Mouse (Mus musculus): ENCODE data around the gene Krcc1. TPM values are rescaled to one million over a fixed set of nuclear protein-coding genes. Genes with fewer than 3 reads are reported as not detected.
"Not testable (repeated sequence)": the region's sequence is repeated elsewhere in the genome, so short reads cannot be mapped to it uniquely, and the experiment has no call there.

Krcc1 gene
- polyA plus RNA-seq, 1 experiment from 2014 or later = 41.1 TPM

GRCm38 (mm10) chr6:71322491-71322921 is 51.0 kb downstream of the Krcc1 start, which contains the start of gene Cd8b1:
Gene Cd8b1, plus strand, starts transcription at chr6:71322788.
- Histone ChIP-seq H3K4me1 (ENCODE audit: control insufficient read depth, insufficient read depth, low read length) (no peaks in the 10 kb centered on the region), H3K9me3 (replicated peaks; ENCODE audit: control insufficient read depth, low read length) (no peaks in the 10 kb centered on the region), H3K36me3 (replicated peaks; ENCODE audit: control insufficient read depth, insufficient read depth, low read depth, low read length) (no peaks in the 10 kb centered on the region), H3K4me2 (ENCODE audit: low read depth, low read length) (no peak within 1 kb of the TSS), H3K27me3 (ENCODE audit: control insufficient read depth, insufficient read depth, low read length) (no peaks in the 10 kb centered on the region), H3K4me3 (ENCODE audit: low read depth, low read length) (no peak within 1 kb of the TSS), H3K9ac (replicated peaks; ENCODE audit: low read length) (no peak within 1 kb of the TSS), H3K27ac (replicated peaks; ENCODE audit: low read depth, low read length) (no peak within 1 kb of the TSS)
- WGBS = 81% methylated on average over 7 of the region's 7 CpGs
- ATAC-seq (replicated peaks; ENCODE audit: insufficient number of reproducible peaks, low FRiP score, low TSS enrichment, low read depth) = no peak
- DNase-seq (ENCODE audit: low spot score) = no peak

- ATAC-seq (replicated peaks; ENCODE audit: insufficient number of reproducible peaks, low FRiP score, low TSS enrichment, low read depth) = no peak
- Histone ChIP-seq H3K27ac (replicated peaks; ENCODE audit: low read depth, low read length) (no peak overlapping the region), H3K9me3 (replicated peaks; ENCODE audit: control insufficient read depth, low read length) (no peaks in the 10 kb centered on the region), H3K4me2 (ENCODE audit: low read depth, low read length) (no peak overlapping the region), H3K9ac (replicated peaks; ENCODE audit: low read length) (no peak overlapping the region), H3K4me1 (ENCODE audit: control insufficient read depth, insufficient read depth, low read length) (no peaks in the 10 kb centered on the region), H3K4me3 (ENCODE audit: low read depth, low read length) (no peak overlapping the region), H3K36me3 (replicated peaks; ENCODE audit: control insufficient read depth, insufficient read depth, low read depth, low read length) (no peaks in the 10 kb centered on the region), H3K27me3 (ENCODE audit: control insufficient read depth, insufficient read depth, low read length) (no peaks in the 10 kb centered on the region)
- 90% methylated on average over 9 of the region's 9 CpGs for WGBS
- no peak for DNase-seq (ENCODE audit: low spot score)
Observed at GRCm38 (mm10) chr6:71324816-71325215, 53.3 kb downstream of the Krcc1 start.

GRCm38 (mm10) chr6:71329881-71330280 is 58.4 kb downstream of the Krcc1 start:
- no peak overlapping the region for H3K4me2 ChIP-seq (ENCODE audit: low read depth, low read length)
- 84% methylated on average over 6 of the region's 6 CpGs for WGBS
- H3K9ac ChIP-seq (replicated peaks; ENCODE audit: low read length) = no peak overlapping the region
- no peak overlapping the region for H3K27ac ChIP-seq (replicated peaks; ENCODE audit: low read depth, low read length)
- no peak overlapping the region for H3K4me3 ChIP-seq (ENCODE audit: low read depth, low read length)
- no peak for ATAC-seq (replicated peaks; ENCODE audit: insufficient number of reproducible peaks, low FRiP score, low TSS enrichment, low read depth)
- no peaks in the 10 kb centered on the region for H3K27me3 ChIP-seq (ENCODE audit: control insufficient read depth, insufficient read depth, low read length)
- no peak for DNase-seq (ENCODE audit: low spot score)
- H3K9me3 ChIP-seq (replicated peaks; ENCODE audit: control insufficient read depth, low read length) = no peaks in the 10 kb centered on the region
- H3K36me3 ChIP-seq (replicated peaks; ENCODE audit: control insufficient read depth, insufficient read depth, low read depth, low read length) = no peaks in the 10 kb centered on the region
- no peaks in the 10 kb centered on the region for H3K4me1 ChIP-seq (ENCODE audit: control insufficient read depth, insufficient read depth, low read length)

GRCm38 (mm10) chr6:71330486-71330885 is 59.0 kb downstream of the Krcc1 start:
- H3K27ac ChIP-seq (replicated peaks; ENCODE audit: low read depth, low read length) = no peak overlapping the region
- H3K4me2 ChIP-seq (ENCODE audit: low read depth, low read length) = no peak overlapping the region
- no peak overlapping the region for H3K9ac ChIP-seq (replicated peaks; ENCODE audit: low read length)
- no peaks in the 10 kb centered on the region for H3K36me3 ChIP-seq (replicated peaks; ENCODE audit: control insufficient read depth, insufficient read depth, low read depth, low read length)
- WGBS = 81% methylated on average over 7 of the region's 7 CpGs
- no peak for DNase-seq (ENCODE audit: low spot score)
- H3K4me3 ChIP-seq (ENCODE audit: low read depth, low read length) = no peak overlapping the region
- no peaks in the 10 kb centered on the region for H3K9me3 ChIP-seq (replicated peaks; ENCODE audit: control insufficient read depth, low read length)
- H3K4me1 ChIP-seq (ENCODE audit: control insufficient read depth, insufficient read depth, low read length) = no peaks in the 10 kb centered on the region
- ATAC-seq (replicated peaks; ENCODE audit: insufficient number of reproducible peaks, low FRiP score, low TSS enrichment, low read depth) = no peak
- H3K27me3 ChIP-seq (ENCODE audit: control insufficient read depth, insufficient read depth, low read length) = no peaks in the 10 kb centered on the region

GRCm38 (mm10) chr6:71331491-71331890 is 60.0 kb downstream of the Krcc1 start:
- not testable (repeated sequence) for ATAC-seq (replicated peaks; ENCODE audit: insufficient number of reproducible peaks, low FRiP score, low TSS enrichment, low read depth)

GRCm38 (mm10) chr6:71332236-71332965 is 60.9 kb downstream of the Krcc1 start:
- Histone ChIP-seq H3K4me2 (ENCODE audit: low read depth, low read length) (no peak overlapping the region), H3K9me3 (replicated peaks; ENCODE audit: control insufficient read depth, low read length) (no peaks in the 10 kb centered on the region), H3K36me3 (replicated peaks; ENCODE audit: control insufficient read depth, insufficient read depth, low read depth, low read length) (no peaks in the 10 kb centered on the region), H3K27ac (replicated peaks; ENCODE audit: low read depth, low read length) (no peak overlapping the region), H3K4me1 (ENCODE audit: control insufficient read depth, insufficient read depth, low read length) (no peaks in the 10 kb centered on the region), H3K4me3 (ENCODE audit: low read depth, low read length) (no peak overlapping the region), H3K27me3 (ENCODE audit: control insufficient read depth, insufficient read depth, low read length) (no peaks in the 10 kb centered on the region), H3K9ac (replicated peaks; ENCODE audit: low read length) (no peak overlapping the region)
- no peak for DNase-seq (ENCODE audit: low spot score)
- 82% methylated on average over 11 of the region's 11 CpGs for WGBS
- ATAC-seq (replicated peaks; ENCODE audit: insufficient number of reproducible peaks, low FRiP score, low TSS enrichment, low read depth) = no peak

More at GRCm38 (mm10) chr6:71331491-71331890, 60.0 kb downstream of the Krcc1 start:
- not testable (repeated sequence) for H3K27ac ChIP-seq (replicated peaks; ENCODE audit: low read depth, low read length); H3K9me3 ChIP-seq (replicated peaks; ENCODE audit: control insufficient read depth, low read length); H3K36me3 ChIP-seq (replicated peaks; ENCODE audit: control insufficient read depth, insufficient read depth, low read depth, low read length); H3K27me3 ChIP-seq (ENCODE audit: control insufficient read depth, insufficient read depth, low read length); H3K4me3 ChIP-seq (ENCODE audit: low read depth, low read length); H3K4me2 ChIP-seq (ENCODE audit: low read depth, low read length); H3K9ac ChIP-seq (replicated peaks; ENCODE audit: low read length); DNase-seq (ENCODE audit: low spot score); H3K4me1 ChIP-seq (ENCODE audit: control insufficient read depth, insufficient read depth, low read length)
- WGBS = 93% methylated on average over 1 of the region's 4 CpGs

GRCm38 (mm10) chr6:71333031-71333430 is 61.6 kb downstream of the Krcc1 start:
- no peaks in the 10 kb centered on the region for H3K36me3 ChIP-seq (replicated peaks; ENCODE audit: control insufficient read depth, insufficient read depth, low read depth, low read length)
- H3K4me1 ChIP-seq (ENCODE audit: control insufficient read depth, insufficient read depth, low read length) = no peaks in the 10 kb centered on the region
- H3K9ac ChIP-seq (replicated peaks; ENCODE audit: low read length) = no peak overlapping the region
- no peak overlapping the region for H3K4me2 ChIP-seq (ENCODE audit: low read depth, low read length)
- ATAC-seq (replicated peaks; ENCODE audit: insufficient number of reproducible peaks, low FRiP score, low TSS enrichment, low read depth) = no peak
- no peaks in the 10 kb centered on the region for H3K9me3 ChIP-seq (replicated peaks; ENCODE audit: control insufficient read depth, low read length)
- no peak overlapping the region for H3K4me3 ChIP-seq (ENCODE audit: low read depth, low read length)
- WGBS = 82% methylated on average over 3 of the region's 3 CpGs
- no peak overlapping the region for H3K27ac ChIP-seq (replicated peaks; ENCODE audit: low read depth, low read length)
- H3K27me3 ChIP-seq (ENCODE audit: control insufficient read depth, insufficient read depth, low read length) = no peaks in the 10 kb centered on the region
- no peak for DNase-seq (ENCODE audit: low spot score)

GRCm38 (mm10) chr6:71333578-71334273 is 62.2 kb downstream of the Krcc1 start:
- Histone ChIP-seq H3K9me3 (replicated peaks; ENCODE audit: control insufficient read depth, low read length) (no peaks in the 10 kb centered on the region), H3K4me3 (ENCODE audit: low read depth, low read length) (no peak overlapping the region), H3K4me1 (ENCODE audit: control insufficient read depth, insufficient read depth, low read length) (no peaks in the 10 kb centered on the region), H3K36me3 (replicated peaks; ENCODE audit: control insufficient read depth, insufficient read depth, low read depth, low read length) (no peaks in the 10 kb centered on the region), H3K4me2 (ENCODE audit: low read depth, low read length) (no peak overlapping the region), H3K27ac (replicated peaks; ENCODE audit: low read depth, low read length) (no peak overlapping the region), H3K27me3 (ENCODE audit: control insufficient read depth, insufficient read depth, low read length) (no peaks in the 10 kb centered on the region), H3K9ac (replicated peaks; ENCODE audit: low read length) (no peak overlapping the region)
- ATAC-seq (replicated peaks; ENCODE audit: insufficient number of reproducible peaks, low FRiP score, low TSS enrichment, low read depth) (no peak), DNase-seq (ENCODE audit: low spot score) (no peak)
- WGBS = 88% methylated on average over 11 of the region's 11 CpGs
